Mouse (Mus musculus): ENCODE data around the gene Nrde2.
"Not testable (repeated sequence)": the region's sequence is repeated elsewhere in the genome, so short reads cannot be mapped to it uniquely, and the experiment has no call there.

The Nrde2 gene

DNA sequence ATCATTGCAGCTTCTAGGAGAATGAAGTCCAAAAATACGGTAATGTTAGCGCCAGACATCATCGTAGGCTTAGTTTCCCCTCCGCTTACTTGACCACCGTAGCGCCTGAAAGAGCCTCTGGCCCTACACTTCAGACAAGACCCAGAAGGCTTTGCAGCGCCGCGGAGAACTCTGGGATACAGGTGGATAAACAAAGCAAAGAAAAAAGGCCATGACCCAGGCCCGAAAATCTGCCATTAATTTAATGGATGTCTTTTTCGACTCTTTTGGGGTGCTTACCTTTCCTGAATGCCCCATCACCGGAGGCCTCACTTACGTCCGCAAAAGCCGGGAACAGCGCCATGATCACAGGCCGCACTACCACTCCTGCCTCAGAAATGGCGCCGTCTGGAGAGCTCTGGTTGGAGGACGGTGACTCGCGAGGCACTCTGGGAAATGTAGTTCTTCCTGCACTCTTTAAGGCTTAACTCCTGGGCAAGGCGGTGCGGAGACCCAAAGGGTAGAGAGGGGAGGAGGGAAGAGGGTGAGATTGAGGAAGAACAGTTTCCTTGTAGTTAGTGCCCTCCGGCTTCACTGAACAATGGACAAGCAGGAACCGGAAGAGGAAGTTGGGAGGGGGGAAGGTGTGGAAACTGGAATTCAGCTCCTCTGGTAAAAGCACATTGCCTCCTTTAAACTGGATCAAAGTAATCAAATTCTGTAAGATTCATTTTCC, at the start of gene Nrde2:
Nrde2 (minus strand) TSS at position 393 of the 715 bp plus-strand sequence.
- DNase-seq: peak; percentile 92 to 94

DNA sequence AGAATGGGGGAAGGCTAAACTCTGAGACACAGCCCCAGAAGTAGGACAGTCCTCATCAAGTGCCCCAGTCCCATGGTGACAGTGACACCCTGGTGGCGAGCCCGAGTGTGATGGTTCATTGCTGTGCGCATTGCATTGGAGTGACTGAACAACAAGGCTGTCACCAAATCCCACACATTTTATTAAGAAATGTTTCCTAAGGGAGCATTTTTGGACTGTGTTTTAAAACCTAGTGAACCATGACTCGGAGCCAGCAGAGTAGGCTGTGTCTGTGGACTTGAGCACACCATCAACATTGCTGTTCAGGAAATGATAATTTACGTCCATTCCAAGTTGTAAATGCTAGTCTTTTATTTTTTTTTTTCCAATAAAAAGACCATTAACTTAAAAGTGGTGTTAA, 47.5 kb upstream of the Nrde2 start:
- DNase-seq: no peak

DNA sequence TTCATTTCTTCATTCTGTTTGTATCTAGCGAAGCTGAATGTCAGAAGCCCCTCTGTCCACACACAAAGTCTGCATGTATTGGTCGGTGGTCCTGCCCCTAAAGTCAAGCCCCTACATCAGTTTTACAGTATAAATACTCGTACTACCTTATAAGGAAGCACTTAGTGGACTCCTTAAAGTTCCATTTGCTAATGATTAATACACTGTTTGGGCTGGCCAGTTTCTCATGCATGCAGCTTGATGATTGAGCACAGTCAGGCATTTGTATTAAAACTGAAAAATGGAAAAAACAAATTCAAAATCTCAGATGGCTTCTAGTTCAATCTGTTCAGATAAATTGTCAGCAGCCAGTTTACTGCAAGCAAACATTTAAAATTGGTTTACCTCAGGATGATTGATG, 47.1 kb upstream of the Nrde2 start:
- no peak for DNase-seq

DNA sequence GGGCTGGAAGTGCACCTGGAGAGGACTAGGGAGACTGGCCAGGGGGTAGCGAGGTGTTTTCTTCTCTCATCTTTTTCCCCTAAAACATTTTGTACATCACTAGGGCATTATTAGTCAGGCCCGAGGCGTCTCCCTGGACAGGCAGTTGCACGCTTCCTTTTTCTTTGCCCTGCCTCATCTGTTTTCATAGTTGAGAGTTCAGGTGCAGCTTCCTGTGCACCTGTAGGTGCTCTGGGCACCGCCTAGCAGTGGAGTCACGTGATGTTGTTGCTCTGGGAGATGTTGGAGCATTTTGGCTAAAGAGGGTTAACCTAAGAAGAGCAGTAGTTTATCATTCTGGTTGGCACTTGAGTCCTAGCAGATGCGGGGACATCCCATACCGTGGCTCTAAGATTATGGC, 45.7 kb upstream of the Nrde2 start:
- no peak for DNase-seq

DNA sequence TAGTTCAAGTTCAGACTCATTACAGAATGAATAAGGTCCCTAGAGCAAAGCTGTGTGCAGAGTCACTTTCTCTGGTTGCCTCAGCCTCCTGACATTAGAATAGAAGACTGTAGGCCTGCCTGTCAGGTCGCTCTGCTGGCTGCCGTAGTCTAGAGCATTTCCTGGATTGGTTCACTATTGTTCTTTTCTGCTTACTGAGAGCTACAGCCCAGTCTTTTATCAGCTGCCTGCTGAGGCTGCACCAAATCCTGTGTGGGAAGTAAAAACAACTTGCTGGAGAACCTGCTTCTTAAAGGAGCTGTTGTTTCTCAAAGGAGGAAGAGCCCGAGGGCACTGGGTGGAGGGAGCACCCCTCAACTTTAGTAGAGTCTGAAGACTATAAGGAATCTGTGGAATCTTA, 44.3 kb upstream of the Nrde2 start:
- DNase-seq: no peak

DNA sequence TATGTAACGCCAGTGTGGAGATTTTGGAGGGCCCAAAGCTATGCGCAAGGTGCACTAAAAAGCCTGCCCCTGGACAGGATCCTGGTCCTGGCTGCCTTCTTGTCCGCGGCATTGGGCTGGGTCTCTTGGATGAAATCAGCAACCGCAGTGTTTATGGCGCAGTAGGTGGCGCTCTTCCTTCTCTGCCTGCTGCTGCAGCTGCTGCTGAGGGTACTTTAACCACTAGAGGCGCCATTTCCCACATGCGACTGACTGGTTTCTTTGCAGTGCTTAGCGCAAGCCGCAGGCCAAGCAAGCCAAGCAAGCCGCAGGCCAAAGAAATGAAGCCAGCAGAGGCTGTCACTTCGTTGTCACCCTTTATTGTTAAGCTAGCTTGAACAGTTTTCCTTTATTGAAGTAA, 42.4 kb upstream of the Nrde2 start:
- peak; percentile 97 to 99 for DNase-seq

DNA sequence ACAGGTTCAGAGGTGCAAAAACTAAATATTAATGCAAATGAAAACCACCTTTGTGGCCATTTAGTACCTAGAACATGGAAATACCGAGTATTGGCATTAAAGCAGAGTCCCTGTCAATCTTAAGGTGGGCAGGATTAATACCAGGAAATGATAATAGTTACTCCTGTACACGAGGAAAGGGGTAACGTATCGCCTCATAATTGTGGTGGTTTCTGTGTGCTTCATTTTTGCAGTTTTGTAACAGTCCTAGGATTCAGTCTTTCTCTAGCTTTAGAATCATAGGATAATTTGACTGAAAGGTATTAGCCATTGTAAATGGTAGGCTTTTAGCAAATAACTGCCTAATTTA, 41.9 kb upstream of the Nrde2 start:
- no peak for DNase-seq

DNA sequence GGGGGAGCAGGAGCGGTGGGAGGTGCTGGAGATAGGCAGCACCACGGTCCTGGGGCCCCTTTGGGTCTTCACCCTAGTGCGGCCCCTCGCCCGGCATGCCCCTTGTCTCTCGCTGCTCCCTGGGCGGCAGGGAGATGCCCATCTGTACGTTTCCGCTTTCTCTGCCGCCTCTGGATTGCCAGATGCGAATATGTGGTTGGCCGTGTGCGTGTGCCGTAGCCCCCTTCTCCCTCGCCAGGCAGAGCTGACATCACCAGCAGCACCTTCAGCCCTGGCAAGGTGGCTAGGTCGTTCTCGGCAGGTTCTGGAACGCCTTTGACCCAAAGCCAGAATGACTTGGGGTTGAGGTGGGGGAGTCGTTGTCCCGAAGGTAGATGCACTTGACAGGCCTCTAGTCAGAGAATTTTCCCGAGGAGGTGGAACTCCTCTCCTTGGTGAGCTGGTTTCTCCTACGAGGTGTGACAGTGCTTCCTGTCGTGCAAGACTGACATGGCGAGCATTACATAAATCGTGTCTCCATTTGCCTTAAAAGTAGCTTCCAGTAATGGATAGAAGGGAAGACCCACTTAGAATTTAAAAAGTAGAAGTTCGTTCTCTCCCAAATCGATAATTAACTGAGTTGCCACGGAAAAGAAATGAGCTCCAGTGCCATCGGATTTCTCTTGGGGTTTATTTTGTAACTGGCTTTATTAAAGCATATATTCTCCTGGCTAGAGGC, 41.4 kb upstream of the Nrde2 start:
- DNase-seq: peak; percentile 55 to 67

DNA sequence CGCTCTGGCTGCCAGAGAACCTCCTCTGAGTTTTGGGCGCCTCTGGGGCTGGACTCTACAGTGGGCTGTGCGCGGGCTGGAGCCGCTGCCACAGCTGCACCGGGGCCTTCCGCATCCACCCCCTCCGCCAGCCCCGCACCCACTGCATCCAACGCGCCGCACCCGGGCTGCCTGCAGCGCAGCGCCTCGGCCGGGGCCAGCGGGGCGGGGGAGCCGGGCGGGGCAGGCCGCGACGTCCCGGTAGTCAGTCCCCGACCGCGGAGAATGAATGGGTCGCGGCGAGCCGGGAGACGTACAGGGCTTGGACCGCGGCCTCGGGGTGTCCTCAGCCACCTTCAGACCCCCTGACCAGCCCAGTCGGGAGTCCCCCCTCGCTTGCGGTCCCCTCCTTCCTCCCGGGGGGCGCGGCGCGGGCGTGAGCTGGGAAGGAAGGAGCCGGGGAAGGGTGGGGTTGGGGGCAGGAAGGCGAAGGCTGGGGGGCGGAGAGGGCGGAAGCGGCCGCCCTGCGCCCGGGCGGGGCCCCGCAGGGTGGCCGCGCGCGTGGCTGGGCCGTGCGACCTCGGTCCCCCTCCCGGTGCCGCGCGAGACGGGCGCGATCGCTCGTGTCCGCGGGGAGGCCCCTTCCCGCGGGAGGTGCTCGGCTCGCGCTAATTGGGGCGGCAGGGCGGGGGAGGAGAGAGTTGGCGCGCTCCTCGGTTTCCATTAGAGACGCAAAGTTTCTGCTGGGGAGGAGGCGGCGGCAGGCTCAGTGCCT, 40.6 kb upstream of the Nrde2 start:
- peak; percentile 78 for DNase-seq

DNA sequence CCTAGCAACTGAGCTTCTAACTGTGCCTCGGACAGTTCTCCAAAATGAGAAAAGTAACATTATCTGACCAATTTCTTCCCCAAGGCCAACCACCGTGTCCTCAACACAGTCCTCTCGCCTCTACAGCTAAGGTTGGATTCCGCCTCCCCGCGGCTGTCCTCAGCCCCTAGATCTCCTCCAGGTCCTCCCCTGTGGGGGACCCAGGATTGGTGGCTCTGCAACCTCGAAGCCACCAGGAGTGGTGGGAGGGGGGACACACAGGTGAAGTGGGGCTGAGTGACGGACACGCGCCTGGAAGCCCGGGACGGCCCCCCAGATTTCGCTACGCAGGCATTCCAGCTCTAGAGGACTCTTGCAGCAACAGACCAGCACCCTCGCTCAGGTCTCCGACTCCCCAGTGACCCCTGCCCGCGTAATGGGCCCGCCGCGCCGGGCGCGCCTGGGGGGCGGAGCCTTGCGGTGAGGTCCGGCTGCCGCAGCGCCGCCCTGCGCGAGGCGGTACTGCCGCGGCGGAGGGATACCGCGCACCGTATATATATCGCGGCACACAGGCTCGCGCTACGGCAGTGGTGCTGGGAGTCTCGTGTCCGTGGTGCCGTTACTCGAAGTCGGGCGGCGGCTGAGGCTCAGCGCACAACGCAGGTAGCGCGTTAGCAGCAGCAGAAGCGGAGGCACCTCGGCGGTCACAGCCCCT, 39.7 kb upstream of the Nrde2 start, which contains the start of gene Calm1:
Calm1 (plus strand) TSS at position 469 of the 694 bp plus-strand sequence.
- DNase-seq: peak; percentile 98

DNA sequence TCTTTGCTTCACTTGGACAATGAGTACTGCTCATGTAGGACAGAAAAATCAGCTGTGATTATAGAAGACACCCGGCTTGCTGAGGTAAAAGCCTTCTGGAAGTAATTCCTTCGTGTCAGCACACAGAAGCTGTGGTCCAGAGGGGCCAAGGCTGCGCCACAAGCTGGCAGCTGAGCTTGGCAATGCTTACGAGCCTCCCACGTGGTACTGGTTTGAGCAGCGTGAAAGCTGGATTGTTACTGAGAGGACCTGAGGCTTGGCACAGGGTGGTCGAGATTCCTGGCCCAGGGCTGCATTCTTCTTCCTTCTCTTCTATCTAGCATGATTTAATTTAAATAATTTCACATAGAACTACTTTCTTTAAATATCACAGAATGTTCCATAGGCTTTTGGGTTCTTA, 37.3 kb upstream of the Nrde2 start:
- DNase-seq: peak; percentile 44 to 64

DNA sequence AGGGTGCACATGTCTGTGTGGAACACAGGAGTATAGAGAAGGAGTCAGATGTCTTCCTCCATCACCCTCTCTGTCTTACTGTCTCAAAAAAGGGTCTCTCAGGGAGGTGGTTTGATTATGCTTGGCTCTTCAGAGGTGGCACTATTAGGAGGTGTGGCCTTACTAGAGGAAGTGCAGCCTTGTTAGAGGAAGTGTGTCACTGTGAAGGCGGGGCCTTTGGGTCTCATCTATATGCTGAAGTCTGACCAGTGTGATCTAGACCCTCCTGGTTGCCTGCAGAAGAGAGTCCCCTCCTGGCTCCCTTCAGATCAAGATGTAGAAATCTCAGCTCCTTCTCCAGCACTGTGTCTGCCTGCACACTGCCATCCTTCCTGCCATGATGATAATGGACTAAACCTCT, 34.7 kb upstream of the Nrde2 start:
- DNase-seq: no peak

DNA sequence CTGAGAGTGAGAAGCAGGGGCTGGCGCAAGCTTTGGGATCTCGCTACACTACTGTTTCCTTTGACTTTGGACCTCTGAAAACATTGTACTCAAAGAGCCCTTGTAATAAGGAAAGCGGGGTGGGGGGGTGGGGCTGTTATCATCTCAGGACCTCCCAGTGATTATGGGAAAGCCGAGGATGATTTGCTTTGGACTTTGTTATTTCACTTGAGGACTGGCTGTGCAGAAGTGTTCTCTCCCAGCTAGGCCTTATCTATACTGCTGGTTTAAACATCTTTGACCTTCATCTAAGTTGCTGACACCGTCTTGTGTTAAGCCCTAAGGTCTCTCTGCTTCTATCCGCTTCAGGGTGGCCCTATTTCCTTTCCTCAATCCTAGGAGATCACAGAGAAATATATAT, 31.3 kb upstream of the Nrde2 start:
- DNase-seq: no peak

DNA sequence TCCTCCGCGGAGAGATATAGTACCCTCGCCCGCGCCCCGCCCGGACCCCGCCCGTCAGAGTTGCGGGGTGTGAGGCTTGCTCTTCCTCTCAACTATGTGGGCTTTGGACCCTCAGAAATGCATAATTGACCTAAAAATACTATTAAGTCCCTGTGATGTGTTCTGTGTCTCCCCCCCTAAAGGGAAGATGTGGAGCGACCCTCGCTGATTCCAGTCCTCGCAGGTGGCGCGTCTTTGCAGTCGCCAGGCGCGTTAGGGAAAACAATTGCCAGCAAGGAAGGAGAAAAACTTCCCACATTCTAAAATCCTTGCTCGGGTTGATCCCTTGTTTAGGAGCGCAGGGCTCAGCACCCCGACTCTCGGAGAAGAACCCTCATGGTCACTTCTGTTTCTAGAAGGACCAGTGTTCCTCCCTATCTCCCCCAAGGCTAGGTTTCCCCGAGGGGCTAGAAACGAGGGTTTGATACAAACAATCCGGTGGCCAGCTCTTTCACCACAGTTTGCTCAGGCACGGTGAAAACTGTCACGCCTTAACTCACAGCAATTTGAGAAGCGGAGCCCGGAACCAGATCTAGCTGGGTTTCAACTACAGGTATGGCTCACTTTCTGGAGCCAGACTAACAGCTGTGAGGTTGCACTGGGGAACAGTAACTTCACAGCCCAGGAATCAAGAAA, 28.4 kb upstream of the Nrde2 start:
- DNase-seq: no peak

DNA sequence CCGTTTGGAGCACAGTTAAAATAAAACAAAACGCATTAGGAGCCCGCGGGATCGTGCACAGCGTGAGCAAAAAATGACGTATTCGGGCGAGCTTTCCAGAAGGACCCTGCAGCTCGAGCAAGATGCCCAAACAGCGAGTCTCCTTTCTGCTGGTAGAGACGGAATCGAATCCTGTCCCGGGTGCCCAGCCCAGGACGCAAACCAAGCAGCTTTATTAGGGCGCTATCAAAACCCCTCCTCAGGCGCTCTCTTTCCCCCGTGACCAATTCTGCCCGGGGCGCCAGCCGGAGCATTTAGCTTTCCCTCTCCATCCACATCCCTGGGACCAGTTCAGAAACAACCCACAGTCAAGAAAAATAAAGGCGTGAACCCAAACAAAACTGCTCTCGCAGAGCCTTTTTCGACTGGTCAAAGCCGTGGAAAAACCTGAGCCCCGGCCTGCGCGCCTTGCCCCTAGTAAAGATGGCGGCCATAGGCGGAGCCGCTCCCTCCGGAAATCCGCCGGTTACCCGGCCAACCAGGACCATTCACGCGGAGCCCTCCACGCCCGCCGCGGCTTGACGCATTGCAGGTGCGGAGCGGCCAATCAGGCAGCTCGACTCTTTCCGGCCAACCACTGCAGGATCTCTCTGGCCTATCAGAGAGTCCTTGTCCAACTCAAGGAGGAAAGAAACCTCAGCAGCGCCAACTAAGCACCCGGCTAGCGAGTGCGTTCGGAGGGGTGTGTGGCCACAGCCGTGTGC, 27.7 kb upstream of the Nrde2 start:
- peak; percentile 98 to 99 for DNase-seq

DNA sequence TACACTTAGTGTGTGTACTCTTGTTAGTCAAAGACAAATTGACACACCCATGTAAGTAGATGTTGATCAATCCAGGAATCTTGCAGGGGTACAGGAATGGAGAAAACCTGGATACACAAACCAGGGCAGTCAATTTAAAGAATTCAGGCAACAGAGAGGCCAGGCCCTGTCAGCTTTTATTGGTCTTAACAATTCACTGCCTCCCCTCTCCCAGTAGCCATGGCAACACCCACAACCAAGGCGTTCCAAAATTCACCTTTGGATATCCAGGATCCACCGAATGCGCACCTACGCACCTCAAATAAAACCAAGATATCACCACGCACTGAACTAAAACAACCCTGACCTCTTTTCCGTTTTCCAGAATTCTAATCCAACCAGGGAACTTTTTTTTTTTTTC, 26.9 kb upstream of the Nrde2 start:
- peak; percentile 74 to 75 for DNase-seq

DNA sequence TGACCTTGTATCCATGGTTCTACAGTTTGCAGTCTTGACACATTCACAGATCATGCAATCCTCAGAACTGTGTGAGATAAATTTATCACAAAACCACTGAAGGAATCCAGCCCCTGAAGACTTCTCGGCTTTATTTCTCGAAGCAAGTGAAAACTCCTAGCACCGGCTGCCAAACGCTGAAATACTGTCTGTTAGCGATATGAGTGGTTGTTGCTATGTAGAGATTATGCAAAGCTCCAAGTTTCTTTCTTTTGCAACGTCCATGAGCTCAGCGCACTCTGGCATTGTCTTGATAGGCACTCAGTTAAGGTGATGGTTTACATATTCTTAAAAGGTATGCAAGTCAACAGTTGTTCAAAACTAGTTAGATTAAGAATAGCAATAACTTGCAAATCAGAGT, 26.4 kb upstream of the Nrde2 start:
- DNase-seq: no peak

DNA sequence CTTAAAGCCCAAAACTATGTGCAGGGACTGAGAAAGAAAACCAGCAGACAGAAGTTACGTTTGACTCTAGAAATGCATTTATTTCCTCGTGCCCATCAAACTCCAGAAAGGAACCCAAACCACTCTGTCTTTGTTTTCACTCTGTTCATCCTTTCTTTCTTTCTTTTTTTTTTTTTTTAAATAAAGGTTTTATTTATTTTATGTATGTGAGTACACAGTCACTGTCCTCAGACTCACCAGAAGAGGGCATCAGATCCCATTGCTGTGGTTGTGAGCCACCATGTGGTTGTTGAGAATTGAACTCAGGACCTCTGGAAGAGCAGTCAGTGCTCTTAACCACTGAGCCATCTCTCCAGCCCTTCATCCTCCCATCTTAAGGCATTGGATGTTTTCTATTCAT, 25.5 kb upstream of the Nrde2 start:
- not testable (repeated sequence) for DNase-seq

DNA sequence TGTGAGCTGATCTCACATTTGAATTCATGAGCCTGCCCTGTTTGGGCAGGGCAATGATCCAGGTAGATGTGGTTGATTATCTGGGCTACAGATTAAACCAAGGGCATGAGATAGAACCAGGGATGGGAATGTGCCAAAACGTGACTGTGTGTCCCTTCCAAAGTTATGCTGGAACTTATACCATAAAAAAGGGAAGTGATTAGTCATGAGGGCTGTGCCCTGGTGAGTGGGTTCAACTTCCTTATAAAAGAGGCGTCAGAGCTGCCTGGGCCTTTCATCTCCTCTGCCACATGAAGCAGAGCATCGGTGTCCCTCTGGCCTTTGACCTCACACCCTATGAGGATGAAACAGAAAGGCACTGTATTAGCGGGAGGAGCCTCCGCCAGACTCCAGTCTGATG, 24.5 kb upstream of the Nrde2 start:
- DNase-seq: no peak

DNA sequence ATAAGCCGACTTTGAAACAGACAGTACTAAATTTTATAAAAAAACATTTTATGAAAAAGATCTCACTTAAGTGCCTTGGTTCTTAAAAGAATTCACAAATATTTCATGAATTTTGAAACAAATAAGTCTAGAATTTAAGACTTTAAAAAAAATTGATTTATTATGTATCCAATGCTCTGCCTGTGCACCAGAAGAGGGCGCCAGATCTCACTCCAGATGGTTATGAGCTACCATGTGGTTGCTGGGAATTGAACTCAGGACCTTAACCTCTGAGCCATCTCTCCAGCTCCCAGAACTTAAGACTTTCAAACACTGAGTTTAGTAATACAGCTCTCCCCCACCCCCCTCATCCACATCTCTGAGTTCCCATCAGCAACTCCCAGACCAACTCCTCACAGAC, 23.2 kb upstream of the Nrde2 start:
- no peak for DNase-seq

DNA sequence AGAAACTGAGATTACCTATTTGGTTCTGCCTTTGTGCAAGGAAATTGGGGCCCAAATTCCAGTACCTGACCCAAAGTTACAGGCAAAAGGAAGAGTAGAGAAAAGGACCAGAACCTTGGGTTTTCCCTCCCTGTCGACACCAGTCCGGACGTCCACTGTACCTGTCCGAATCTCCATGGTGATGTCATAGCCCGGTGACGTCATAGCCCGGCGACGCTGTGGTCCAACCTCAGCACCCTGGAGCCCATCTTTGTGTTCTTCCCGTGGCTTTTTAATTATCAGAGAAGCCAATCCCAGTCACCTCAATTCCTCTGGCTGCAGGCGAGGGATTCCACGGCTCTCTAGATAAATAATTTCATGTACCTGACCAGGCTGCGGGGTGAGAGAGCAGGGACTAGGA, 21.3 kb upstream of the Nrde2 start:
- no peak for DNase-seq

DNA sequence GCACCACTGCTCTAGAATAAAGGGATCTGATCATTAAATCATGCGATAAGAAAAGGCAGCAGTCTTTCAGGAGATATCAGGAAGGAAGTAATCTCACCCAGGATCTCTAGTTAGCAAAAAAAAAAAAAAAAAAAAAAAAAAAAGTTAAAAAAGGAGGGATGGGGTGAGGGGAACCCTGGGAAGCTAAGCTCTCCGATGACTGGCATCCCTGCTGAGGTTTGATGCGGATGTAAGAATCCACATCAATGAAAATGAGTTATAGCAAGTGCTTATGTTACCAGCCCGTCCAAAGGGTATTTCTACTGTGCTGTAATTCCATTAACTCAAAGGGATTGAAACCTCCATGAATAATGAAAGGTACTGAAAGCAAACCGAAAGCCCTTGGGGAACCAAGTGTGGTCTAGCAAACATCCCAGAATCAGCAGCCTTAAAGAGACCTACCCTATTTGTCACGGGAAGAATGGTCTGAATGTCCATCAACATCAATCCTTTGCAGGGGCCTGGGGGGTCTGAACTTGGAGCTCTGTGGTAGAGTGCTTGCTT, 19.5 kb upstream of the Nrde2 start:
- no peak for DNase-seq

Data from cerebellum, postnatal 10 days (tissue).